Mouse (Mus musculus) kidney, adult 2 months (tissue): Measurements from ENCODE around the gene Slc17a7.

Source experiments
- CTCF ChIP-seq: fragments of 200-500 bp; conservative IDR thresholded peaks from 2 replicates; pipeline ENCODE4 v1.5.1; 2011; ENCODE audit warnings: low read depth, mild to moderate bottlenecking, control low read depth, low read length, moderate library complexity, mixed read lengths; ENCODE audit not compliant: insufficient read depth, insufficient read length
- POLR2A ChIP-seq: fragments of 200-500 bp; IDR thresholded peaks from one replicate; pipeline ENCODE4 v1.6.1; 2011; ENCODE audit warnings: low read depth, low read length, control low read depth

- TF ChIP-seq CTCF (no peak), POLR2A (no peak)
Observed at GRCm38 (mm10) chr7:45193406-45193805, 29.7 kb downstream of the Slc17a7 start.
